Mouse (Mus musculus) midbrain, embryonic 10.5 days (tissue): ENCODE data around the gene Cnnm2. TPM values are rescaled to one million over a fixed set of nuclear protein-coding genes. Genes with fewer than 3 reads are reported as not detected.

Experiments
- DNase-seq: peaks from one replicate; pipeline ENCODE4 v3.0.0-alpha.2; 2017; ENCODE audit warnings: low spot score
- H3K27ac ChIP-seq: fragments of 300-500 bp; sonication (generic); replicated peaks from 2 replicates; pipeline ENCODE4 v1.5.1; 2016; ENCODE audit warnings: mild to moderate bottlenecking
- H3K27me3 ChIP-seq: fragments of 300-500 bp; sonication (generic); 2 replicates; pipeline ENCODE4 v1.6.1; 2016; ENCODE audit warnings: low read depth, mild to moderate bottlenecking; ENCODE audit not compliant: poor library complexity, severe bottlenecking
- H3K36me3 ChIP-seq: fragments of 300-500 bp; sonication (generic); 2 replicates; pipeline ENCODE4 v1.6.1; 2016; ENCODE audit warnings: mild to moderate bottlenecking, moderate library complexity
- H3K4me1 ChIP-seq: fragments of 300-500 bp; sonication (generic); 2 replicates; pipeline ENCODE4 v1.6.1; 2016
- H3K4me3 ChIP-seq: fragments of 300-500 bp; sonication (generic); 2 replicates; pipeline ENCODE4 v1.5.1; 2016; ENCODE audit warnings: mild to moderate bottlenecking, moderate library complexity
- H3K9me3 ChIP-seq: fragments of 300-500 bp; sonication (generic); replicated peaks from 2 replicates; pipeline ENCODE4 v1.6.1; 2016; ENCODE audit warnings: mild to moderate bottlenecking
- WGBS: fragments of 180-500 bp; shearing (Covaris S2); methylation state at CpG from one replicate; pipeline ENCODE4 v1.1.7; 2016; 5-methylcytosine and 5-hydroxymethylcytosine counted together
- polyA plus RNA-seq: library from polyadenylated mRNA; unstranded; fragments of >200 nt; fragmentation: Nextera tagmentation; extraction: Ambion mirVana; gene quantifications from 2 replicates; pipeline ENCODE4 v1.2.1, GENCODE M21; 2016

Gene Cnnm2
- polyA plus RNA-seq, 1 experiment from 2014 or later = 2.7 TPM

DNA sequence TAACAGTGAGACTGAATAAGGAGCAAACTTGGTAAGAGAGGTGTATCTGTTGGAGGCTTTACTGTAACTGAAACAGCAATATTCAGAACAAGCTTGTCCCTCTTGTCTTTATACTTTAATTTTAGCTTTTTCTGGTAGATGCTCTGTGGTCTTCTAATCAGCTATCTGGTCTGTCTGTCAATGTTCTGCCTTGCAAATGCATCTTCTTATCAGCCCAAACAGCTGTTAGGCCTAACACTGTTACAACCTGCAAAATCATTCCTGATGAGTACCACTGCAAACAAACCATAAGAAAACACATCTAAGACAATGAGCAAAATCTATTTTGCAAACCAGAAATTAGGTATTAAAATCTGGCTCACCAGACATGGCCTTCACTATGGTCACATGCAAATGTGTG, 144.0 kb downstream of the Cnnm2 start:
- Histone ChIP-seq H3K27me3 (no peaks in the 10 kb centered on the region), H3K4me1 (peaks cover 14% of the 10 kb centered on the region), H3K4me3 (no peak overlapping the region), H3K9me3 (no peaks in the 10 kb centered on the region), H3K27ac (no peak overlapping the region), H3K36me3 (no peaks in the 10 kb centered on the region)
- DNase-seq = no peak

- Histone ChIP-seq H3K27ac (no peak overlapping the region), H3K4me1 (peaks cover 14% of the 10 kb centered on the region), H3K27me3 (no peaks in the 10 kb centered on the region), H3K9me3 (no peaks in the 10 kb centered on the region), H3K36me3 (no peaks in the 10 kb centered on the region), H3K4me3 (no peak overlapping the region)
- 86% methylated on average over 4 of the region's 4 CpGs for WGBS
- no peak for DNase-seq
Measured at GRCm38 (mm10) chr19:46905971-46906370, 144.6 kb downstream of the Cnnm2 start.

DNA sequence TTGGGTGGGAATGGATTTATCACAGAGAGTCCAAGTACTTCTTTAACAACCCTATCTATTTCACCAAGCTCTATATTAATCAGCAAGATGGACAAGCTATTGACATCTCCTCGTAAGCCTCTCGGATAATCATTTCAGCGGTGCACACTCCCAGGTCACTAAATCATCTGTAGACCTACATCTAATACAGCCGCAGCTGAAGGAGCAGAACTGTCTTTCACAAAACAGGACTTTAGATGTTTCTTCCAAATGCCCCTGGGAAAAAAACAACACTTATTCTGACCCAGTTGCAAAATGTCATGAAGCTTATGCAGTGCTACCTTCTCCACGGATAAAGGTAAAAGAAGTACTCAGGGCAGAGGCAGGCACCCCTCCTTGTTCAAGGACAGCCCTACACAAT, 146.8 kb downstream of the Cnnm2 start:
- no peak for DNase-seq
- Histone ChIP-seq H3K4me3 (no peak overlapping the region), H3K9me3 (no peaks in the 10 kb centered on the region), H3K4me1 (peaks cover 14% of the 10 kb centered on the region), H3K27ac (no peak overlapping the region), H3K27me3 (no peaks in the 10 kb centered on the region), H3K36me3 (peaks cover 2% of the 10 kb centered on the region; the same call in 1 of the 2 replicates)
- 80% methylated on average over 5 of the region's 5 CpGs for WGBS

DNA sequence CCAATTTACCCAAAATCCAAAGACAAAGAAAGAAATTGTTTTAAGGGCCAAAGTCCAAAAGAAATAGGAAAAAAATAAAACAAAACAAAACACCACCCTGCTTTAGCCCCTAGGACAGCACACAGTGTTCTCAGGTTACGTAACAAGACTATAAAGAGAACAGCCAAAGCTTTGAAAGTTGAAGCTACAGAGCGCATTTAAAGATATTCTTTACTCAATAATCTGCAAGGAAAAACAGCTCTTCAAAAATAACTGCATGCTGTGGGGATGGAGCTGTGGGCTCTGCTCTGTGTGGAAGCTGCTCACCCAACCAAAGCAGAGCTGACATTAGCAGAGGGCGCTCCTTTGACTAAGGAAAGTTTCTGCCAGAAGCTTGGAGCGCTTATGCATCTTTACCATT, 147.6 kb downstream of the Cnnm2 start:
- Histone ChIP-seq H3K36me3 (peaks cover 2% of the 10 kb centered on the region; the same call in 1 of the 2 replicates), H3K4me3 (no peak overlapping the region), H3K27ac (0 out of 2 replicates have a peak overlapping the region, but pooled peaks have one; percentile 9), H3K9me3 (no peaks in the 10 kb centered on the region), H3K27me3 (no peaks in the 10 kb centered on the region), H3K4me1 (peaks cover 14% of the 10 kb centered on the region)
- no peak for DNase-seq
- 40% methylated on average over 4 of the region's 4 CpGs for whole genome bisulfite sequencing

GRCm38 (mm10) chr19:46911492-46911891, 150.1 kb downstream of the Cnnm2 start:
- H3K27ac ChIP-seq = no peak overlapping the region
- no peaks in the 10 kb centered on the region for H3K9me3 ChIP-seq
- H3K27me3 ChIP-seq = no peaks in the 10 kb centered on the region
- H3K36me3 ChIP-seq = peaks cover 16% of the 10 kb centered on the region
- H3K4me1 ChIP-seq = peaks cover 17% of the 10 kb centered on the region
- 89% methylated on average over 3 of the region's 3 CpGs for WGBS
- no peak for DNase-seq
- H3K4me3 ChIP-seq = no peak overlapping the region

DNA sequence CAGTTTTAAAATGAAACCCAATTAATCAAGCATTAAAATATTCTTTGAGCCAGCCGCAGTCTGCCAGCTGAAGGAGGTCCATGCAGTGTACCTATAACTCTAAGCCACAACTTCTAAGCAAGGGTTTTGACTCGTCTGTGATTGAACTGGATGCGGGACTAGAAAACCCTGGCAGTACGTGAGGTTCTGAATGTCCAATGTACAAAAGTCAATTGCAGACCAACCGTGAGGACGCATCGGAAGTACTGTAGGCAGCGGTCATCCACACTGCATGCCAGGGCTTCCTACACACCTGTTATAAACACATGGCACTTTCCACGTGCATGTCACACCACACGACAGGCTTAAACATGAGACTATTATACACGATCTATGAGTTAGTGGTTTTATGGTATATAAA, 152.2 kb downstream of the Cnnm2 start:
- WGBS = 93% methylated on average over 11 of the region's 11 CpGs
- DNase-seq = no peak
- Histone ChIP-seq H3K4me1 (peaks cover 15% of the 10 kb centered on the region), H3K36me3 (peaks cover 20% of the 10 kb centered on the region), H3K27ac (no peak overlapping the region), H3K9me3 (no peaks in the 10 kb centered on the region), H3K27me3 (no peaks in the 10 kb centered on the region), H3K4me3 (no peak overlapping the region)

GRCm38 (mm10) chr19:46915406-46916080, 154.1 kb downstream of the Cnnm2 start:
- no peak for DNase-seq
- WGBS = 64% methylated on average over 9 of the region's 9 CpGs

GRCm38 (mm10) chr19:46920571-46920970, 159.2 kb downstream of the Cnnm2 start:
- Histone ChIP-seq H3K9me3 (no peaks in the 10 kb centered on the region), H3K27me3 (no peaks in the 10 kb centered on the region), H3K4me1 (0 out of 2 replicates have a peak, but pooled peaks cover 2% of the 10 kb centered on the region), H3K4me3 (no peak overlapping the region), H3K27ac (no peak overlapping the region), H3K36me3 (peaks cover 17% of the 10 kb centered on the region)
- WGBS = 90% methylated on average over 6 of the region's 6 CpGs
- DNase-seq = no peak

More at GRCm38 (mm10) chr19:46915406-46916080, 154.1 kb downstream of the Cnnm2 start:
- Histone ChIP-seq H3K4me1 (0 out of 2 replicates have a peak, but pooled peaks cover 3% of the 10 kb centered on the region), H3K9me3 (no peaks in the 10 kb centered on the region), H3K4me3 (no peak overlapping the region), H3K27me3 (no peaks in the 10 kb centered on the region), H3K27ac (no peak overlapping the region), H3K36me3 (peaks cover 20% of the 10 kb centered on the region)

DNA sequence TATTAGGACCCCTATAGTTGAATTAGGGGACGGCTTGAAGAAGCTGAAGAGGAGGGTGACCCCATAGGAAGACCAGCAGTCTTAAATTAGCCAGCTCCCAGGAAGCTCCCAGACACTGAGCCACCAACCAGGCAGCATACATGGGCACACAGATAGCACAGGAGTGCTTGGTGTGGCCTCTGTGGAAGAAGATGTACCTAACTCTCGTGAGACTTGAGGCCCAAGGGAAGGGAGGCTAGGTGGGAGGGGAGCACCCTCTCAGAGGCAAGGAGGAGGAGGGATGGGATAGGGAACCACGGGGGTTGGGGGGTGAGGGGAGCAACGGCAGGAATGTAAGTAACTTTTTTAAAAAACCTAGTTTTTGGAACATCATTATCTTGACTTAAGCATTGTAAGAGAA, 165.0 kb downstream of the Cnnm2 start:
- Histone ChIP-seq H3K4me1 (peaks cover 10% of the 10 kb centered on the region), H3K27me3 (no peaks in the 10 kb centered on the region), H3K36me3 (peaks cover under 1% of the 10 kb centered on the region; the same call in 1 of the 2 replicates), H3K4me3 (no peak overlapping the region), H3K9me3 (no peaks in the 10 kb centered on the region), H3K27ac (no peak overlapping the region)
- DNase-seq = no peak
- WGBS = 64% methylated on average over 4 of the region's 4 CpGs

DNA sequence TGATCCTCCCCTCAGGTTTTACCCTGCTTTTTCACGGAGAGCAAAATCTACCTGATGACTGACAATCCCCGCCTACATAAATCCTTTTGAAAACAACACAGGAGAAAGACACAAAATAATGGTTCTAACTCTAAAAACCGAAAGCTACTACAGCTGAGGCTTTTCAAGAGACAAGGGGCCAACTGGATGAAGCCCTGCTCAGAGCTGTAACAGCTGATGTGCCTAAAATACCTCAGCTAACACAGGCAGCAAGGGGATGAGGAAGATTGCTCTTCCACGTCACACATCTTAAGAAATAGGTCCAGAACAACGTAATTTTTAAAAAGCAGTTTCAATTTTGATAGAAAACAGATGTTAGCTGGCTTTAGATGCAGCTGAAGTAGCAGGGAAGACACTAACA, 165.6 kb downstream of the Cnnm2 start:
- 59% methylated on average over 5 of the region's 5 CpGs for WGBS
- H3K27me3 ChIP-seq = no peaks in the 10 kb centered on the region
- peaks cover 10% of the 10 kb centered on the region for H3K4me1 ChIP-seq
- no peaks in the 10 kb centered on the region for H3K9me3 ChIP-seq
- no peak for DNase-seq
- H3K36me3 ChIP-seq = no peaks in the 10 kb centered on the region
- H3K27ac ChIP-seq = no peak overlapping the region
- no peak overlapping the region for H3K4me3 ChIP-seq

GRCm38 (mm10) chr19:46928136-46928535, 166.7 kb downstream of the Cnnm2 start:
- DNase-seq = no peak
- Histone ChIP-seq H3K27me3 (no peaks in the 10 kb centered on the region), H3K27ac (no peak overlapping the region), H3K4me1 (peaks cover 10% of the 10 kb centered on the region), H3K9me3 (no peaks in the 10 kb centered on the region), H3K36me3 (no peaks in the 10 kb centered on the region), H3K4me3 (no peak overlapping the region)
- 84% methylated on average over 4 of the region's 4 CpGs for WGBS

DNA sequence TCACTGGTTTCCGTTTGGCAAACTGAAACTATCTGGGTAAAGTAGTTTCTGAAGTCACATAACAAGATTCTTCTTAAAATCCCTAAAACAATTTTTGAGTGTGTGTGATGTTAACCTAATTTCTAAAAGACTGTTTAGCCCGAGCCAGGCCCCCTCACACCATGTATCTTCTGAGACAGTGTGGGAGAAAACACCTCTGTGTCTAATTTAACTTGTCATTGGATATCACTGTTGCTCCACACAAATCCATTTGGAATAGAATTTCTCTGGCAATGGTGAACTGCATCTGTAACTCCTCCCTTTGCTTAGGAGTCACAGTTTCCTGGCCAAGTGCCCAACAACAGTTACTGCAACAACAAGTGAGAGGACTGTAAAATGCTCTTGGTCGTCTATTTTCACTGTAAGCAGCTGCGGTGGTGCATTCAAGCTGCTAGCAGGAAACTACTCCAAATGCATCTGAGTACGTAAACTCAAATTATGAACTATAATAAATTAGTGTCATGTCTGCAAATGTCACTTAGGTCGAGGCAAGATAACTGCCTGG, 167.7 kb downstream of the Cnnm2 start:
- H3K36me3 ChIP-seq = no peaks in the 10 kb centered on the region
- 88% methylated on average over 6 of the region's 6 CpGs for WGBS
- no peak overlapping the region for H3K27ac ChIP-seq
- no peaks in the 10 kb centered on the region for H3K9me3 ChIP-seq
- peaks cover 10% of the 10 kb centered on the region for H3K4me1 ChIP-seq
- no peak for DNase-seq
- no peaks in the 10 kb centered on the region for H3K27me3 ChIP-seq
- H3K4me3 ChIP-seq = no peak overlapping the region
